Mouse (Mus musculus) cortical plate, adult 2 months (tissue): ENCODE measurements at regions not wholly inside any gene's neighbourhood (a gene's known extent, or its start where the extent isn't known, plus 50 kb on each side); places are given as distances from the start of the nearest gene placed in this dataset.

Experiments
- H3K27ac ChIP-seq: fragments of 200-500 bp; 2 replicates; pipeline ENCODE4 v1.5.1; 2012; ENCODE audit warnings: low read length, control low read depth, inconsistent platforms; ENCODE audit not compliant: insufficient read depth
- H3K4me1 ChIP-seq: fragments of 200-500 bp; 2 replicates; pipeline ENCODE4 v1.6.1; 2011; ENCODE audit warnings: low read length; ENCODE audit not compliant: control insufficient read depth, insufficient read depth
- H3K4me3 ChIP-seq: fragments of 200-500 bp; 2 replicates; pipeline ENCODE4 v1.5.1; 2011; ENCODE audit warnings: mild to moderate bottlenecking, low read length, control low read depth; ENCODE audit not compliant: insufficient read depth
- CTCF ChIP-seq: fragments of 200-500 bp; IDR thresholded peaks from 2 replicates; pipeline ENCODE4 v1.5.1; 2011; ENCODE audit warnings: mild to moderate bottlenecking, control low read depth, low read length; ENCODE audit not compliant: insufficient read depth; ENCODE audit errors: extremely low read depth
- POLR2A ChIP-seq: fragments of 200-500 bp; IDR thresholded peaks from 2 replicates; pipeline ENCODE4 v1.6.1; 2011; ENCODE audit warnings: mild to moderate bottlenecking, low read length, control low read depth; ENCODE audit not compliant: insufficient read depth; ENCODE audit errors: extremely low read depth

DNA sequence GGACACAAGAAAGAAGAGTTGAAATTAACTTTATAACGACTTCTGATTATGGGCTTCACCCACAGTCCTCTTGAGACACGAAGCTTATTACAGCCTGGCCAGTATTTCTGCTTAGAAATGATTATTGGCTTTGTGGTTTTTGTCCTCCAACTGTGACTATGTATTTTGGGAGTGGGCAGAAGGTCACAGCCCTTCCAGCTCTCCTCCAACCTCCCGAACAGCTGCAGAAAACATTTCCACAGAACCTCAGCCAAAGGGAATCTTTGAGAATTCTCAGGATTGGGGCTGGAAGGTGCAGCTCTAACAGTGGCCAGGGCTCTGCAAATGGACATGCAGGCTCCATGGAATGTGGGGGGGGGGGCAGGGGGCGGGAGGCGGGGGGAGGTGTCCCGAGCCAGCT is 94.3 kb upstream of the Tmem260 start:
- Histone ChIP-seq H3K27ac (no peak overlapping the region), H3K4me3 (no peak overlapping the region), H3K4me1 (no peaks in the 10 kb centered on the region)
- no peak for TF ChIP-seq POLR2A

DNA sequence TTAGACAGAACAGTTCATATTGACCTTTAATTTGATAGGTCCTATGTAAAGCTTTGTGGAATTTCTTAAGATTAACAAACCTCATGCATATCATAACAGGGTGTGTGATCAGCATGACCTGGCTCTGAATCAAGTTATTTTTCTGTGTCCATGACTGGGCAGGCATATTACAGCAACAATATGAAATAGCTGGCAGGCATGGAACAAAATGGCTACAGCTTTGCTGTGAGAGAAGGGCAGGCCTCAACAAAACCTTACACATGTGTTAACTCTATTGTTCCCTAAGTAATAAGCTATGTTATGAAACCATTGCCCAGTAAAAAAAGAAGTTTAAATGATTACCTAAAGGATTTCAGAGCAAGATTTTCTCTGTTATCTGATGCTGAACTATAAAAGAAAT is 93.1 kb upstream of the Tmem260 start:
- no peaks in the 10 kb centered on the region for H3K4me1 ChIP-seq
- TF ChIP-seq POLR2A: no peak
- TF ChIP-seq CTCF: no peak
- H3K27ac ChIP-seq: no peak overlapping the region
- H3K4me3 ChIP-seq: no peak overlapping the region

DNA sequence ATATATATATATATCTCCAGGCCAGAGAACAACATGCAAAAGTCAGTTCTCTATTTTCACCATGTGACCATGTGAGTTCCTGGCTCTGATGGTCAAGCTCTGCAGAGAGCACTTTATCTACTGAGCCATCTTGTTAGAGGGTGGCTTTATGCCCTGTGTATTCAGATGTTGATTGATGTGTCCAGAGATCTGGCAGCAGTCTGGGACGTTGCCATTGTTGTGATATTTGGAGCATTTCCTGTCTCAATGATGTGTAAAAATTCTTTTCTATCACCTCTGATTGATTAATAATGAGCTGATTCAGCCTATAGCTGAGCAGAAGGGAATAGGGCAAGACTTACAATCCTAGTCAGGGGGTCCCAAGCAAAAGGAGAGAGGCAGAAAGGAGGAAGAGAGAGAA is 91.7 kb upstream of the Tmem260 start:
- Histone ChIP-seq H3K4me3 (no peak overlapping the region), H3K4me1 (no peaks in the 10 kb centered on the region), H3K27ac (no peak overlapping the region)
- TF ChIP-seq CTCF (no peak), POLR2A (no peak)

DNA sequence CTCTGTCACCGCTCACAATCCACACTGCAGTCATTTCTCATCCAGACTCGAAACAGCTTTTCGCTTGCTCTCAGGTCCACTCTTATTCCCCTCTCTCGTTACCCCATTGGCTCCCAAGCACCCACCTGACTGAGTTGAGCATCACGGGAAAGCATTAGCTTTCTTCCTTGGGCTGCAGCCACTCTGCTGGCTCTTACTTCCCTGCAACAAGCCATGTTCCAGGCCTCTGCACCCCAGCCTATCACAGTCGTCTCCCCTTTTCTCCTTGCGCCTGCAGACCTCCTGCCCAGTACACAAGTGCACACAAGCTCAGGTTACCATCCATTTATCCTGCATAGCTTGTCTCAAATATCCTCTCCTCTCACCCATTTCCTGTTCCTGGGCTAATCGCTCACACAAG is 88.5 kb upstream of the Tmem260 start:
- H3K4me3 ChIP-seq: no peak overlapping the region
- no peak overlapping the region for H3K27ac ChIP-seq
- no peaks in the 10 kb centered on the region for H3K4me1 ChIP-seq
- TF ChIP-seq CTCF: no peak
- no peak for TF ChIP-seq POLR2A

GRCm38 (mm10) chr14:48358487-48359159 is 87.3 kb upstream of the Tmem260 start:
- no peak overlapping the region for H3K4me3 ChIP-seq
- TF ChIP-seq CTCF (peak; percentile 87), POLR2A (no peak)

GRCm38 (mm10) chr14:48361820-48362219 is 84.1 kb upstream of the Tmem260 start:
- H3K4me3 ChIP-seq: no peak overlapping the region
- TF ChIP-seq POLR2A: no peak
- TF ChIP-seq CTCF: no peak
- H3K27ac ChIP-seq: no peak overlapping the region
- H3K4me1 ChIP-seq: no peaks in the 10 kb centered on the region

More at GRCm38 (mm10) chr14:48358487-48359159, 87.3 kb upstream of the Tmem260 start:
- Histone ChIP-seq H3K4me1 (no peaks in the 10 kb centered on the region), H3K27ac (no peak overlapping the region)

GRCm38 (mm10) chr14:48367006-48367405 is 78.9 kb upstream of the Tmem260 start:
- H3K4me1 ChIP-seq: no peaks in the 10 kb centered on the region
- no peak overlapping the region for H3K4me3 ChIP-seq
- no peak overlapping the region for H3K27ac ChIP-seq
- peak; percentile 90 for TF ChIP-seq CTCF
- no peak for TF ChIP-seq POLR2A

DNA sequence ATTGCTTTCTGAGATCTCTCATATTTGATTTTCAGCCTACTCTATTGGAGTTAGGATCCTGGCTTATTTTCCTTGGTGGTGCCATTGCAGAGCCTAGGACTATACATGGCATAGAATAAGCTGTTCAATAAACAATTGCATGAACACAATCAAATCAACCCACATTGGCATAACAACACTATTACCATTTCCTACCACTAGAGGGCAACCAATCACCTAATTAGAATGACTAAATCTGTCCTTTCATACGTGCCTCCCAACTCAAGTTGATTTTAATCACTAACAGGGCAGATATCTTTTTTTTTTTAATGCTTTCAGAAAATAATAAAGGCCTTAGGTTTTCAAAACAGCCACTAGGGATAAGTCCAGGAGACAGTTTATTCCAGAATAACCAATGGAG is 75.6 kb upstream of the Tmem260 start:
- TF ChIP-seq POLR2A (no peak), CTCF (no peak)
- Histone ChIP-seq H3K4me3 (no peak overlapping the region), H3K4me1 (no peaks in the 10 kb centered on the region), H3K27ac (no peak overlapping the region)

DNA sequence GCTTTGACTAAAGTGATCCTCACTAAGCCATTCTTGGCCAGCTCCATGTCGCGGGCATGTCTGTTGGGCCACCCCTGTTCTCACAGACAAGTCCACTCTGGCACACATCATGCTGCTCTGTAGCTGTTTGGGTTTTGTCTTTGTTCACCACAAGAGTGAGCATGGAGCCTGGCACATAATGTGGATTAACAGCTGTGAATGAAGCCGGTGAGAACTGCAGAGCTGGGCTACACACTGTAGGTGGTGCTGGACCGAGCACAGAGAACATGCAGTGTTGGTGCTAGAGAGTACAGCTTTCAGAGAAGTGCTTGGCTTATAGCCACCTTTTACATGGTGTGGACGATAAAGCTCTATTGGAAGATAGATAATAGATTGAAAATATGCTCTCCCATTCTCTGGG is 74.2 kb upstream of the Tmem260 start:
- no peaks in the 10 kb centered on the region for H3K4me1 ChIP-seq
- no peak overlapping the region for H3K27ac ChIP-seq
- H3K4me3 ChIP-seq: no peak overlapping the region
- TF ChIP-seq CTCF (peak; percentile 79), POLR2A (no peak)

DNA sequence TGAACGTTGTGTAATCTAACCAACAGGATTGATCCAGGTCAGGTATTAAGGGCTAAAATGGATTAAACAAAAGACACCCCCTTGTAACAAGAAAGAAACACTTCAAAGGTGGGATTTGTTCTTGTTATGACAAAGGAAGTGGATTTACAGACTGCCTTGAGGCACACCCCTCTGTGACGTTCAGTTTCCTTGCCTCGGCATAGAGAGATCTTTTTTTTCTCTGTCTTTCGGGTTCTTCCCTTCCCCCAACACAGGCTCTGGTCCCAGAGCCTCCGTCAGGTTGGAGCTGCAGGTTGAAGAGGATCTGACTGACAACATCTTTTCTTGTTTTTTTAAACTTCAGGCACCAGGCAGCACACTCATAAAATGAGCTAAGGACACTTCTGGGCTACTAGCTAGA is 69.8 kb upstream of the Tmem260 start:
- no peaks in the 10 kb centered on the region for H3K4me1 ChIP-seq
- H3K27ac ChIP-seq: no peak overlapping the region
- TF ChIP-seq POLR2A: no peak
- TF ChIP-seq CTCF: no peak
- no peak overlapping the region for H3K4me3 ChIP-seq
